Comparison of ENCODE assay signal across 9 mouse cellular contexts in genomic region chr3:50014396-50014795, GRCm38 (mm10).
DNase-seq lines count a peak whose midpoint lies in the region; ATAC-seq and TF ChIP-seq lines count a peak whose summit lies in the region.
"Had no signal": no experiment of that assay in that cellular context is flagged by ENCODE, and none has a peak within 500 bp of the region (broad histone marks: within the 10 kb centered on the region; RNA-seq: fewer than 3 reads in every experiment).

No protein-coding gene starts in this region.

- H3K4me1 ChIP-seq in lung, embryonic 14.5 days (ENCODE audit: insufficient read depth): no peaks in the 10 kb centered on the region; the same call in 1 of the 2 replicates
- peaks cover 5% of the 10 kb centered on the region; the same call in 1 of the 2 replicates for H3K4me1 ChIP-seq in kidney, embryonic 15.5 days
- no peaks in the 10 kb centered on the region for H3K4me1 ChIP-seq in liver, postnatal 0 days (ENCODE audit: insufficient read depth)

- no peaks in the 10 kb centered on the region for H3K36me3 ChIP-seq in lung, embryonic 14.5 days (ENCODE audit: insufficient read depth)
- H3K36me3 ChIP-seq in kidney, embryonic 15.5 days: no peaks in the 10 kb centered on the region
- no peaks in the 10 kb centered on the region for H3K36me3 ChIP-seq in liver, postnatal 0 days (replicated peaks; ENCODE audit: insufficient read depth, low read length)
- H3K36me3 ChIP-seq: limb, embryonic 15.5 days had no signal

- no peak overlapping the region for H3K4me2 ChIP-seq in lung, embryonic 14.5 days
- H3K4me2 ChIP-seq in kidney, embryonic 15.5 days: no peak overlapping the region
- no peak overlapping the region for H3K4me2 ChIP-seq in liver, postnatal 0 days (ENCODE audit: low read depth, low read length)
- H3K4me2 ChIP-seq: limb, embryonic 15.5 days had no signal

- DNase-seq in lung, embryonic 14.5 days: peak; percentile 37
- no peak for DNase-seq in lung, postnatal 25 days (ENCODE audit: low spot score)
- DNase-seq in frontal cortex, adult 2 months (ENCODE audit: extremely low spot score in 1 of 2, low spot score in 1 of 2): peak; percentile 2 to 28
- DNase-seq in left cerebral cortex, adult 2 months (ENCODE audit: extremely low spot score in 1 of 2, low spot score in 2 of 2): peak; percentile 11 to 14
- peak; percentile 13 for DNase-seq in right cerebral cortex, postnatal 14 days
- DNase-seq in T-cell, adult 2 months (ENCODE audit: low spot score): no peak
- DNase-seq in liver, postnatal 0 days: no peak

- no peak for TF ChIP-seq CTCF in lung, embryonic 14.5 days (IDR thresholded peaks at IDR 0.05; ENCODE audit: low read depth)
- TF ChIP-seq CTCF in left cerebral cortex, adult 2 months (IDR thresholded peaks at IDR 0.05): no peak
- TF ChIP-seq CTCF in liver, postnatal 0 days (IDR thresholded peaks at IDR 0.05; ENCODE audit: low read depth): no peak

- no peak overlapping the region for H3K9ac ChIP-seq in lung, embryonic 14.5 days
- H3K9ac ChIP-seq in kidney, embryonic 15.5 days: no peak overlapping the region
- H3K9ac ChIP-seq in liver, postnatal 0 days (replicated peaks): no peak overlapping the region
- H3K9ac ChIP-seq: limb, embryonic 15.5 days had no signal

- no peak overlapping the region for H3K4me3 ChIP-seq in lung, embryonic 14.5 days (ENCODE audit: low read depth, low read length)
- H3K4me3 ChIP-seq in left cerebral cortex, adult 2 months: no peak overlapping the region
- no peak overlapping the region for H3K4me3 ChIP-seq in kidney, embryonic 15.5 days (replicated peaks)
- H3K4me3 ChIP-seq in liver, postnatal 0 days (ENCODE audit: low read depth, low read length): no peak overlapping the region
- H3K4me3 ChIP-seq: limb, embryonic 15.5 days had no signal

- intact Hi-C loops in left cerebral cortex, adult 2 months (cut with DNase I): no loop called here

- H3K27me3 ChIP-seq in lung, embryonic 14.5 days (ENCODE audit: insufficient read depth, low read length): no peaks in the 10 kb centered on the region
- no peaks in the 10 kb centered on the region for H3K27me3 ChIP-seq in kidney, embryonic 15.5 days
- H3K27me3 ChIP-seq in liver, postnatal 0 days (ENCODE audit: insufficient read depth, low read length): no peaks in the 10 kb centered on the region
- H3K27me3 ChIP-seq: limb, embryonic 15.5 days had no signal

- no peak overlapping the region for H3K27ac ChIP-seq in lung, embryonic 14.5 days (ENCODE audit: low read depth)
- no peak overlapping the region for H3K27ac ChIP-seq in left cerebral cortex, adult 2 months
- no peak overlapping the region for H3K27ac ChIP-seq in kidney, embryonic 15.5 days
- H3K27ac ChIP-seq in liver, postnatal 0 days (ENCODE audit: low read depth): no peak overlapping the region
- H3K27ac ChIP-seq: limb, embryonic 15.5 days had no signal

- WGBS in lung, embryonic 14.5 days: 54% methylated on average over 4 of the region's 4 CpGs
- WGBS in kidney, embryonic 15.5 days: 81% methylated on average over 4 of the region's 4 CpGs
- 65% methylated on average over 4 of the region's 4 CpGs for WGBS in liver, postnatal 0 days (ENCODE audit: insufficient replicate concordance)

- no peak for TF ChIP-seq EP300 in liver, postnatal 0 days (IDR thresholded peaks at IDR 0.05; ENCODE audit: low read depth)

- H3K9me3 ChIP-seq in lung, embryonic 14.5 days (ENCODE audit: low read depth, low read length): no peaks in the 10 kb centered on the region
- no peaks in the 10 kb centered on the region for H3K9me3 ChIP-seq in kidney, embryonic 15.5 days (replicated peaks)
- no peaks in the 10 kb centered on the region for H3K9me3 ChIP-seq in liver, postnatal 0 days (ENCODE audit: low read length)
- H3K9me3 ChIP-seq: limb, embryonic 15.5 days had no signal

- ATAC-seq in lung, embryonic 14.5 days (ENCODE audit: insufficient read depth): no peak
- no peak for ATAC-seq in kidney, embryonic 15.5 days (replicated peaks; ENCODE audit: low FRiP score)
- no peak for ATAC-seq in liver, postnatal 0 days

Comparison
In these comparisons a context has a peak if more than half of its experiments do, and no peak if none do; other contexts are left out.
1. DNase-seq: peak in lung, embryonic 14.5 days (single experiment), frontal cortex, adult 2 months (2 of 2), left cerebral cortex, adult 2 months (2 of 2) and right cerebral cortex, postnatal 14 days (single experiment); none in lung, postnatal 25 days (single experiment), T-cell, adult 2 months (single experiment) and liver, postnatal 0 days (single experiment).